Mouse (Mus musculus) liver, adult 2 months (tissue): ENCODE measurements around the gene Nfic. TPM values are rescaled to one million over a fixed set of nuclear protein-coding genes. Genes with fewer than 3 reads are reported as not detected.

Source experiments
- DNase-seq: peaks from one replicate; pipeline ENCODE4 v3.0.0-alpha.2; 2011; ENCODE audit warnings: low read depth, low spot score; ENCODE audit errors: extremely low read depth
- H3K27ac ChIP-seq: fragments of 200-500 bp; replicated peaks from 2 replicates; pipeline ENCODE4 v1.5.1; 2012; ENCODE audit warnings: low read depth, mild to moderate bottlenecking, control low read depth, inconsistent platforms, low read length; ENCODE audit not compliant: insufficient read depth
- H3K27me3 ChIP-seq: fragments of 200-500 bp; 2 replicates; pipeline ENCODE4 v1.6.1; 2012; ENCODE audit warnings: mild to moderate bottlenecking, moderate library complexity, low read length, inconsistent platforms; ENCODE audit not compliant: control insufficient read depth, insufficient read depth
- H3K36me3 ChIP-seq: fragments of 200-500 bp; 2 replicates; pipeline ENCODE4 v1.6.1; 2012; ENCODE audit warnings: low read length, inconsistent platforms; ENCODE audit not compliant: control insufficient read depth, insufficient read depth
- H3K4me1 ChIP-seq: fragments of 200-500 bp; 2 replicates; pipeline ENCODE4 v1.6.1; 2011; ENCODE audit warnings: low read length; ENCODE audit not compliant: control insufficient read depth, insufficient read depth
- H3K4me3 ChIP-seq: fragments of 200-500 bp; 2 replicates; pipeline ENCODE4 v1.5.1; 2011; ENCODE audit warnings: low read depth, mild to moderate bottlenecking, control low read depth, low read length, moderate library complexity; ENCODE audit not compliant: insufficient read depth
- H3K79me2 ChIP-seq: fragments of 200-500 bp; 2 replicates; pipeline ENCODE4 v1.6.1; 2012; ENCODE audit warnings: inconsistent platforms, mild to moderate bottlenecking, low read length, moderate library complexity; ENCODE audit not compliant: control insufficient read depth, insufficient read depth
- H3K9ac ChIP-seq: fragments of 200-500 bp; 2 replicates; pipeline ENCODE4 v1.6.1; 2012; ENCODE audit warnings: low read depth, mild to moderate bottlenecking, control low read depth, inconsistent platforms, low read length
- CTCF ChIP-seq: fragments of 200-500 bp; IDR thresholded peaks from 2 replicates; pipeline ENCODE4 v1.5.1; 2011; ENCODE audit warnings: low read depth, low read length, control low read depth
- POLR2A ChIP-seq: fragments of 200-500 bp; IDR thresholded peaks from 2 replicates; pipeline ENCODE4 v1.6.1; 2011; ENCODE audit warnings: low read length, control low read depth; ENCODE audit not compliant: insufficient read depth; ENCODE audit errors: extremely low read depth
- WGBS: fragments of 180-500 bp; shearing (Covaris S2); methylation state at CpG from one replicate; pipeline ENCODE4 v1.1.7; 2018; 5-methylcytosine and 5-hydroxymethylcytosine counted together
- polyA plus RNA-seq: library from polyadenylated mRNA; depleted of rRNA; stranded (reverse); fragments of >200 nt; gene quantifications from 2 replicates; pipeline ENCODE4 v1.2.3, GENCODE M21; 2012
- total RNA-seq: library from RNA; depleted of rRNA; stranded (reverse); fragments of >200 nt; gene quantifications from 2 replicates; pipeline ENCODE4 v1.2.3, GENCODE M21; 2014

The Nfic gene
- total and polyA plus RNA-seq, 2 experiments = 7.4 to 32.8 TPM

DNA sequence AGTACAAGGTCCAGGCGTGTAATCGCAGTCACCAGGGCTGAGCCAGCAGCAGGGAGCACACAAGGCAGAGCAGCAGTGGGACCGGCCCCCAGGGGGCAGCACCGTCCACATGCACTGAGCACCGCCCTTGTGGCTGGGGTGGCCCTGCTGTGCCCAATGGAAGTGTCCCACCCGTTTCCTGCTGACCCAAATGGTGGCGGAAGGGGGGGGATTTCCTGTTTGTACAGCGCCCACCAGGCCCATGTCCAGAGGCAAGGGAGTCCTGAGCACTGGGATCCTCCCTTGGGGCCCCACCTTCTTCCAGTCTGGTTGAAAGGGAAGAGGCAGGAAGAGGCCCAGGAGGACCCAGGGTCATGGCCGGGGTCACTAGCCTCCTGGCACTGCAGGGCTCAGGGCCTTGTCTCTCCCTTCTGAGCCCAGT lies 46.6 kb downstream of the Nfic start:
- no peak for TF ChIP-seq CTCF
- TF ChIP-seq POLR2A = no peak
- Histone ChIP-seq H3K27me3 (no peaks in the 10 kb centered on the region), H3K27ac (peak overlapping the region; percentile 14; the same call in 1 of the 2 replicates), H3K9ac (no peak overlapping the region), H3K4me3 (no peak overlapping the region), H3K79me2 (peaks cover 10% of the 10 kb centered on the region; the same call in 1 of the 2 replicates), H3K36me3 (peaks cover 19% of the 10 kb centered on the region; the same call in 1 of the 2 replicates), H3K4me1 (peaks cover 51% of the 10 kb centered on the region)
- 10% methylated on average over 9 of the region's 9 CpGs for WGBS
- peak; percentile 86 for DNase-seq

GRCm38 (mm10) chr10:81408424-81408729 lies 47.1 kb downstream of the Nfic start:
- H3K9ac ChIP-seq = peak overlapping the region; percentile 3; the same call in 1 of the 2 replicates
- peaks cover 47% of the 10 kb centered on the region for H3K4me1 ChIP-seq
- H3K36me3 ChIP-seq = peaks cover 19% of the 10 kb centered on the region; the same call in 1 of the 2 replicates
- H3K27ac ChIP-seq = peak overlapping the region; percentile 11; the same call in 1 of the 2 replicates
- 75% methylated on average over 13 of the region's 13 CpGs for WGBS
- H3K79me2 ChIP-seq = peaks cover 6% of the 10 kb centered on the region; the same call in 1 of the 2 replicates
- H3K27me3 ChIP-seq = no peaks in the 10 kb centered on the region
- no peak overlapping the region for H3K4me3 ChIP-seq
- no peak for TF ChIP-seq CTCF
- TF ChIP-seq POLR2A = no peak
- DNase-seq = no peak

GRCm38 (mm10) chr10:81407539-81408423 lies 47.7 kb downstream of the Nfic start:
- peaks cover 3% of the 10 kb centered on the region; the same call in 1 of the 2 replicates for H3K79me2 ChIP-seq
- no peak overlapping the region for H3K9ac ChIP-seq
- peaks cover 42% of the 10 kb centered on the region for H3K4me1 ChIP-seq
- no peak overlapping the region for H3K4me3 ChIP-seq
- WGBS = 53% methylated on average over 31 of the region's 31 CpGs
- peak; percentile 55 for DNase-seq
- peak overlapping the region; percentile 11 for H3K27ac ChIP-seq
- peaks cover 19% of the 10 kb centered on the region; the same call in 1 of the 2 replicates for H3K36me3 ChIP-seq
- TF ChIP-seq POLR2A = no peak
- no peak for TF ChIP-seq CTCF
- H3K27me3 ChIP-seq = no peaks in the 10 kb centered on the region

- 74% methylated on average over 24 of the region's 24 CpGs for WGBS
- no peak overlapping the region for H3K9ac ChIP-seq
- peaks cover 19% of the 10 kb centered on the region; the same call in 1 of the 2 replicates for H3K36me3 ChIP-seq
- no peak overlapping the region for H3K4me3 ChIP-seq
- H3K79me2 ChIP-seq = peaks cover 3% of the 10 kb centered on the region; the same call in 1 of the 2 replicates
- H3K27me3 ChIP-seq = no peaks in the 10 kb centered on the region
- TF ChIP-seq POLR2A (no peak), CTCF (no peak)
- H3K4me1 ChIP-seq = peaks cover 38% of the 10 kb centered on the region
- DNase-seq = no peak
- H3K27ac ChIP-seq = no peak overlapping the region
Measured at GRCm38 (mm10) chr10:81406504-81407440, 48.7 kb downstream of the Nfic start.

DNA sequence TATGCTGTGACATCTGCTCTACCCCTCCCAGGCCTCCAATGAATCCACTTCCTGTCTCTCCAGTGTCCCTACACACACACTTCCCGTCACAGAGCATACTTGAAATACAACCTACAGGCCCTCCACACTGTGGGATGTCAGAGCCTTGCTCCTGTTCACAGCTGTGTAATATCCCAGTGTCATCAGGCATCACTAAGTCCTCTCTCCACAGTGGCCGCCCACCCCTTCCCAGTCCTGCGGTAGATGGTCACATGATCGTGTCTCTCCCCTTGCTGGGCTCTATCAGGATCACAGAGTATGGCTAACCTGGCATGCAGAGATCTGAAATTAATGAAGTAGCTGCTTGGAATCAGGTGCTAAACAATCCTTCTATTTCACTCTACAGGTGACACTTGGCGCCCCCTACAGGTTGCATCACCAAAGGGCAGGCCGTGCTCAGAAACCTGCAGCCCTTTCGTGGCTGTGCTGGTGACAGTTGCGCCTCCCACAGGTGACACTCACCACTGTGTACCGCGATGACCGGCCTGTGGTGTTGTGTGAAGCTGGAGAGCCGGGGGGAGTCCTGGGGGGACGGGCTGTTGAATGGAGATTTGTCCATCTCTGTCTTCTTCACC lies 49.7 kb downstream of the Nfic start:
- H3K4me1 ChIP-seq = peaks cover 28% of the 10 kb centered on the region
- no peak overlapping the region for H3K9ac ChIP-seq
- peaks cover 3% of the 10 kb centered on the region; the same call in 1 of the 2 replicates for H3K79me2 ChIP-seq
- WGBS = 65% methylated on average over 13 of the region's 13 CpGs
- peaks cover 21% of the 10 kb centered on the region; the same call in 1 of the 2 replicates for H3K36me3 ChIP-seq
- TF ChIP-seq CTCF (no peak), POLR2A (no peak)
- H3K27ac ChIP-seq = 0 out of 2 replicates have a peak overlapping the region, but pooled peaks have one; percentile 6
- no peak overlapping the region for H3K4me3 ChIP-seq
- DNase-seq = no peak
- no peaks in the 10 kb centered on the region for H3K27me3 ChIP-seq
